Mouse (Mus musculus): ENCODE results near the gene Fam57b. TPM values are rescaled to one million over a fixed set of nuclear protein-coding genes. Genes with fewer than 3 reads are reported as not detected.

Fam57b gene
- polyA plus RNA-seq, 1 experiment from 2014 or later: 0.33 TPM

DNA sequence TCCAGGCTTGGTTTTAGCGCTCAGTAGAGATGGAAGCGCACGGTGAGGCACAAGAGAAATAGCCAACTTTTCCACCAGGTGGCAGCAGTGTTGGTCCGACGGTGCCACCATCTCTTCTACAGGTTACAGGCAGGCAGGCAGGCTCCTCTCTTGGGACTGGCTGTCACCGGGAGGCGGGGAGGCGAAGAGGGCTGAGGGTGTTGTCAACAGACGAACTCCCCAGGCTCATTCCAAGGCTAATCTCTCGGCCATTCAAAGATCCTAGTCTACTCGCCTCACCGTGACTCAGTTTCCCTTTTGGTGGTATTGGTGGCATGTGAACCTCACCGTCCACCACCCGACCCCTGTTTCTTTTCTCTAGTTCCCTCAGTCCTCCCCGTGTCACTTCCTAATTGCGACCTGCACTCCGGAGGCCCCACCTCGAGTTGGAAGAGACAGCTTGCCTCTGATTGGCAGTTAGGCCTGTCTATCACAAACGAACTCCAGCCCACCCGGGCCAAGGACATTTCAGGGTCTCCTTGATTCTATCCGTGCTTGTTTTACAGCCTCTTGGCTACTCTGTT lies 34.6 kb downstream of the Fam57b start:
- under 1% methylated on average over 21 of the region's 21 CpGs for WGBS
- H3K4me2 ChIP-seq: peak overlapping the region; percentile 51
- peak overlapping the region; percentile 23 for H3K4me3 ChIP-seq (replicated peaks)
- no peak overlapping the region for H3K9ac ChIP-seq (replicated peaks)
- ATAC-seq (ENCODE audit: insufficient number of reproducible peaks, insufficient read depth, low FRiP score, low TSS enrichment, low read depth): no peak
- no peaks in the 10 kb centered on the region for H3K36me3 ChIP-seq
- no peaks in the 10 kb centered on the region for H3K9me3 ChIP-seq
- H3K27me3 ChIP-seq: peaks cover 30% of the 10 kb centered on the region
- no peak overlapping the region for H3K27ac ChIP-seq
- H3K4me1 ChIP-seq (replicated peaks): peaks cover 11% of the 10 kb centered on the region

DNA sequence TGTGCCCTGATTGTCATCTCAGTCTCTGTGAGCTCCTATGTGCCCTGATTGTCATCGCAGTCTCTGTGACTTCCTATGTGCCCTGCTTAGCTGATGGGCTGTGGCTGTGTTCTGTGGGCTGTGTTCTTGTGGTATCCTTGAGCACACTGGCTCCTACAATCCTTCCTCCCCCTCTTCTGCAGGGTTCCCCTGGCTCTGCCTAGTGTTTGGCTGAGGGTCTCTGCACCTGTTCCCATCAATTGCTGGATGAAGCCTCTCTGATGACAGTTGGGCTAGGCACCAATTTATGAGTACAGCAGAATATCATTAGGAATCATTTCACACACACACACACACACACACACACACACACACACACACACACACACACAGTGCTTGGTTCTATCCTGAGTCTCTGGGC lies 35.8 kb downstream of the Fam57b start:
- ATAC-seq (ENCODE audit: insufficient number of reproducible peaks, insufficient read depth, low FRiP score, low TSS enrichment, low read depth): no peak
- 95% methylated on average over 1 of the region's 1 CpGs for WGBS
- H3K27ac ChIP-seq: no peak overlapping the region

DNA sequence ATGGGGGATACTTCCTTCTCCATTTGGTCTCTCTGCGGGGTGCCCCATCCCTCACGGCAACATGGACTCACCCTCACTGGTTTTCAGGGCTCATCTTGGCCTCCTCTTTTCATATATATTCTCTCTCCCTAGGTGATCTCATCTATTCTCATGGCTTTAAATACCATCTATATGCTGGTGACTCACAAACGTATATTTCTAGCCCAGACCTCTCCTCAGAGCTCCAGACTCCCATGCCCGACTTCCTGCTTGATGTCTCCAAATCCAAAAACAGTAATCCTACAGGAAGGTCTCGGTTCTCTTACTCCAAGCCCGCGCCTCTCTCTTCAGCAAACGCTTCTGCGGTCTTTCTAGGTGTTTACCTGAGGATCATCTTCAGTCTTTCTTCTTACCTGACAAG lies 45.8 kb downstream of the Fam57b start:
- H3K9me3 ChIP-seq: 0 out of 2 replicates have a peak, but pooled peaks cover 5% of the 10 kb centered on the region
- H3K4me1 ChIP-seq (replicated peaks): peaks cover 7% of the 10 kb centered on the region
- WGBS: 82% methylated on average over 9 of the region's 9 CpGs
- H3K9ac ChIP-seq (replicated peaks): no peak overlapping the region
- H3K27me3 ChIP-seq: peaks cover 18% of the 10 kb centered on the region
- no peak overlapping the region for H3K4me2 ChIP-seq
- H3K4me3 ChIP-seq (replicated peaks): no peak overlapping the region
- no peak overlapping the region for H3K27ac ChIP-seq
- no peaks in the 10 kb centered on the region for H3K36me3 ChIP-seq
- ATAC-seq (ENCODE audit: insufficient number of reproducible peaks, insufficient read depth, low FRiP score, low TSS enrichment, low read depth): no peak

More for the DNA sequence above, 35.8 kb downstream of the Fam57b start:
- no peak overlapping the region for H3K9ac ChIP-seq (replicated peaks)
- H3K9me3 ChIP-seq: no peaks in the 10 kb centered on the region
- no peak overlapping the region for H3K4me3 ChIP-seq (replicated peaks)
- no peaks in the 10 kb centered on the region for H3K36me3 ChIP-seq
- H3K27me3 ChIP-seq: peaks cover 30% of the 10 kb centered on the region
- no peak overlapping the region for H3K4me2 ChIP-seq
- peaks cover 11% of the 10 kb centered on the region for H3K4me1 ChIP-seq (replicated peaks)

DNA sequence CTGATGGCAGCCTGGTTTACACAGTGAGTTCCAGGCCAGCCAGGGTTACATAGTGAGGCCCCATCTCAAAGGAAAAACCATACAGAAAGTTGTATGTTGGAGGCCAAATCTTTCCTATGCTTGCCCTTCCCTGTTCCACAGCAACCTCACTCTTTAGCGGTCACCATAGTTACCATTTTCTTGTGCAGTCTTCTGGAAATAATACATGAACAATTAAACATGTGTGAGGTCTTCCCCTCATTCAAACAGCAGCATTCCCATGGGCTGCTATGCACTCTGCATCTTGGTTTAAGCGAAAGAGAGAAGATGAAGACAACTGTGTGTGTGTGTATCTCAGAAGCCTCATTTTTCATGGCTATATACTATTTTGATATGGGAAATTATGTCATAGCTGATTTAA lies 48.0 kb downstream of the Fam57b start:
- H3K9ac ChIP-seq (replicated peaks): no peak overlapping the region
- no peak overlapping the region for H3K27ac ChIP-seq
- no peak overlapping the region for H3K4me2 ChIP-seq
- peaks cover 40% of the 10 kb centered on the region for H3K27me3 ChIP-seq
- no peaks in the 10 kb centered on the region for H3K36me3 ChIP-seq
- no peak overlapping the region for H3K4me3 ChIP-seq (replicated peaks)
- H3K9me3 ChIP-seq: 0 out of 2 replicates have a peak, but pooled peaks cover 5% of the 10 kb centered on the region
- peaks cover 14% of the 10 kb centered on the region for H3K4me1 ChIP-seq (replicated peaks)
- ATAC-seq (ENCODE audit: insufficient number of reproducible peaks, insufficient read depth, low FRiP score, low TSS enrichment, low read depth): no peak
- 87% methylated on average over 2 of the region's 2 CpGs for WGBS

DNA sequence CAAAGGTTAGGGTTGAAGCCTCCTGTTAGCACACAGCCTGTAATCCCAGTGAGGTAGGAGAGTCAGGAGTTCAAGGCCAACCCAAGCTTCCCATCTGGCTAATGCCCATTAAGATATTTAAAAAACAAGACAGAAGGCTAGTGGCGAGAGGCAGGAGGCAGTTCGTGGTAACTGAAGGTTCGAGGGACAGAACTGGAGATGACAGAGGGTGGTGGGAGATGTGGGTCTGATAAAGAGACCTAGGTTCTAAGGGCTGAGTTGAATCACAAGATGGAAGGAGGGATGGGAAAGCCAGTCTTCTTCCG lies 49.6 kb downstream of the Fam57b start, which contains the start of gene Doc2a:
TSS of gene Doc2a (plus strand) at position 301 of the 305 bp plus-strand sequence.
- 25% methylated on average over 4 of the region's 4 CpGs for WGBS

DNA sequence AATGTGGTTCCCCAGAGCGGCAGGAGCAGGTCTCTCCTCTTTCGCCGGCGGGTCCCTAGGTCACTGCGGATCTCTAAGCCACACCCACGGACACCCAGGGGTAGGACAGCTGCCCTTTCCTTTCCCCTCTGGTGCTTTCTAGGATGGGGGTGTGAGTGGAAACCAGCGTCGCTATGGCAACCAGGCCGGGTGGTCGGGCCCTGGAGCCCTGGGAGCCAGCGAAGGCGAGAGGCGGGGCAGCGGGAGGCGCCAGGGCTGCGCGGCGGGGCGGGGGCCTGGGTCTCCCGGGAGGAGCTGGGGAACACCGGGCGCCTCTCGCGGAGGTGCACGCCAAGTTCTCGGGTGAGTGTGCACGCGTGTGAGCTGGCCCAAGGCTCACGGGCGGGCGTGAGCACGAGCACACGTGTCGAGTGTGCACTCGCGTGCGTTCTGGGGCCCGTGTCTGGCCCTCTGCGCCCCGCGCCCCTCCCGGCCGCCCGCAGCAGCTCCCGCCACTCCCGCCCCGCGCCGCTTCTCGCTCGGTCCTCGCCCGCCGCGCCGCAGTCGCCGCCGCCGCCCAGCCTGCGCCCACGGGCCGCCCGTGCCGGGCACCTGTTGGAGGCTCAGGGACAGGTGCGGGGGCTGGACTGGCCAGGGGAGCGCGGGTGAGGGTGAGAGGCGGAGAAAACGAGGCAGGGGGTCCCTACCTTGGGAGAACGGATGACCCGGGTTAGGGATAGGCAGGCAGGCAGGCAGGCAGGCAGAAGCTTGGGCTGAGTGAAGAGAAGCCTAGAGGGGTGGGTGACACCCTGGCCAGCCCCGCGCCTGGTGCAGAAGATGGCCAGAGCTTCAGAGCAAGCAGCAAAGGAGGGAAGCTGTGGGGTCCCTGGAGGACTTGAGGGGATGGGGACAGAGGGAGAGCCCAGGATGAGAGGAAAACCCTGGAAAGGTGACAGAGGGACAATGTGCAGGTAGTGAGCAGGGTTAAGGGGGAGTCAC lies 50.2 kb downstream of the Fam57b start:
- H3K9ac ChIP-seq (replicated peaks): peak overlapping the region; percentile 55
- no peaks in the 10 kb centered on the region for H3K9me3 ChIP-seq
- H3K27me3 ChIP-seq: peaks cover 48% of the 10 kb centered on the region
- no peak overlapping the region for H3K27ac ChIP-seq
- H3K4me3 ChIP-seq (replicated peaks): peak overlapping the region; percentile 53
- ATAC-seq (ENCODE audit: insufficient number of reproducible peaks, insufficient read depth, low FRiP score, low TSS enrichment, low read depth): no peak
- peaks cover 16% of the 10 kb centered on the region for H3K36me3 ChIP-seq
- peaks cover 14% of the 10 kb centered on the region for H3K4me1 ChIP-seq (replicated peaks)
- H3K4me2 ChIP-seq: peak overlapping the region; percentile 97
- WGBS: under 1% methylated on average over 74 of the region's 74 CpGs

More for the DNA sequence above, 49.6 kb downstream of the Fam57b start, which contains the start of gene Doc2a:
- peaks cover 14% of the 10 kb centered on the region for H3K4me1 ChIP-seq (replicated peaks)
- peaks cover 48% of the 10 kb centered on the region for H3K27me3 ChIP-seq
- no peak for ATAC-seq (ENCODE audit: insufficient number of reproducible peaks, insufficient read depth, low FRiP score, low TSS enrichment, low read depth)
- H3K4me3 ChIP-seq (replicated peaks): peak within 1 kb of the TSS; percentile 53
- H3K9me3 ChIP-seq: no peaks in the 10 kb centered on the region
- H3K9ac ChIP-seq (replicated peaks): peak within 1 kb of the TSS; percentile 55
- H3K4me2 ChIP-seq: peak within 1 kb of the TSS; percentile 97
- H3K36me3 ChIP-seq: peaks cover 9% of the 10 kb centered on the region
- no peak within 1 kb of the TSS for H3K27ac ChIP-seq

DNA sequence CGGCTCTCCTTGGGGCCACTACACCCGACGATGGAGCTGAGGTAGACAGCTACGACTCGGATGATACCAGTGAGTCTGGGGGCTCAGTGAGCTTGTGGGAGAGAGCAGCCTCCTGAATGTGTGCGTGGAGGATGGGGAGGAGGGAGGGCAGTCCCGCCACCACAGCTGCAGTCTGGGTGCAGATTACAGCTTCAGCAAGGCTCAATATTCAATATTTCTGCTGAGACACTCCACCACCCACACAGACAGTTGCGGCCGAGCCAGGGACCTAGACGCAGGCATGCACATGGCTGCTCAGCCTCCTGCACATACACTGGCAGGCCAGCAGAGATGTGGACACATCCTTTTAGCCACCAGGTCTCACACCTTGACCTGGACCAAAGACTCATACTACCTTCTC lies 51.3 kb downstream of the Fam57b start:
- H3K27ac ChIP-seq: no peak overlapping the region
- H3K9ac ChIP-seq (replicated peaks): peak overlapping the region; percentile 42
- H3K9me3 ChIP-seq: no peaks in the 10 kb centered on the region
- peaks cover 27% of the 10 kb centered on the region for H3K36me3 ChIP-seq
- H3K4me3 ChIP-seq (replicated peaks): peak overlapping the region; percentile 53
- no peak for ATAC-seq (ENCODE audit: insufficient number of reproducible peaks, insufficient read depth, low FRiP score, low TSS enrichment, low read depth)
- peaks cover 48% of the 10 kb centered on the region for H3K27me3 ChIP-seq
- peak overlapping the region; percentile 97 for H3K4me2 ChIP-seq
- H3K4me1 ChIP-seq (replicated peaks): peaks cover 14% of the 10 kb centered on the region
- 24% methylated on average over 10 of the region's 10 CpGs for WGBS

DNA sequence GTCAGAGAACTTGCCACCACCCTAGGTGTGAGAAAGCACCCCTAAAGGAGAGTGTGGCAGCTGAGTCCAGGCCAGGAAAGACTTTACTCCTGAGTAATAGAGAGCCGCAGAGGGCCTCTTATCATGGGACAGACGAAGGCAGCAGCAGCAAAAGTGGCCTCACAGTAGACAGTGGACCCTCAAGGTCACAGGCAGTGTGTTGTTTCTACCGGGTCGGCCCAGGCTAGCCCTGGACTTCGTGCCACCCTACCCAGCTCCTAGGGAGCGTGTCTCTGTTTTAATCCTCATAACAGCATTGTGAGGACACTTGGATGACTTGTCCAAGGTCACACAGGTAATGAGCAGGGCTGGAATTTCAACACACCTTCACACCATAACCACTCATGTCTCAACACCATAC lies 52.7 kb downstream of the Fam57b start:
- no peak for ATAC-seq (ENCODE audit: insufficient number of reproducible peaks, insufficient read depth, low FRiP score, low TSS enrichment, low read depth)
- no peak overlapping the region for H3K4me2 ChIP-seq
- no peaks in the 10 kb centered on the region for H3K9me3 ChIP-seq
- no peak overlapping the region for H3K27ac ChIP-seq
- H3K4me1 ChIP-seq (replicated peaks): peaks cover 14% of the 10 kb centered on the region
- peaks cover 40% of the 10 kb centered on the region for H3K36me3 ChIP-seq
- peaks cover 48% of the 10 kb centered on the region for H3K27me3 ChIP-seq
- H3K9ac ChIP-seq (replicated peaks): no peak overlapping the region
- 88% methylated on average over 6 of the region's 6 CpGs for WGBS
- no peak overlapping the region for H3K4me3 ChIP-seq (replicated peaks)

DNA sequence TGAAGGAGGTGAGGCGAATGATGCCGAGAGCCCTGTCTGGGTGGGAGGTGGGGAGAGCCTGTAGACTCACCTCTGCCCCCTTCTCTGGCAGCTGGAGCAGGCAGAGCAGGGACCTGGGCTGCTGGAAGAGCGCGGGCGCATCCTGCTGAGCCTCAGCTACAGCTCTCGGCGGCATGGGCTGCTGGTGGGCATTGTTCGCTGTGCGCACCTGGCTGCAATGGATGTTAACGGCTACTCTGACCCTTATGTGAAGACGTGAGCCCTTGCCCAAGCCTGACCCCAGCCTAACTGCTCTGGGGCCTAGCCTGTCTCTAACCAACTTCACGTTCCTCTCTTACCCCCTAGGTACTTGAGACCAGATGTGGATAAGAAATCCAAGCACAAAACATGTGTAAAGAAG lies 53.7 kb downstream of the Fam57b start:
- ATAC-seq (ENCODE audit: insufficient number of reproducible peaks, insufficient read depth, low FRiP score, low TSS enrichment, low read depth): no peak
- H3K36me3 ChIP-seq: peaks cover 51% of the 10 kb centered on the region
- H3K9ac ChIP-seq (replicated peaks): no peak overlapping the region
- no peak overlapping the region for H3K4me2 ChIP-seq
- peaks cover 14% of the 10 kb centered on the region for H3K4me1 ChIP-seq (replicated peaks)
- no peaks in the 10 kb centered on the region for H3K9me3 ChIP-seq
- WGBS: 40% methylated on average over 12 of the region's 12 CpGs
- peaks cover 48% of the 10 kb centered on the region for H3K27me3 ChIP-seq
- no peak overlapping the region for H3K4me3 ChIP-seq (replicated peaks)
- no peak overlapping the region for H3K27ac ChIP-seq

DNA sequence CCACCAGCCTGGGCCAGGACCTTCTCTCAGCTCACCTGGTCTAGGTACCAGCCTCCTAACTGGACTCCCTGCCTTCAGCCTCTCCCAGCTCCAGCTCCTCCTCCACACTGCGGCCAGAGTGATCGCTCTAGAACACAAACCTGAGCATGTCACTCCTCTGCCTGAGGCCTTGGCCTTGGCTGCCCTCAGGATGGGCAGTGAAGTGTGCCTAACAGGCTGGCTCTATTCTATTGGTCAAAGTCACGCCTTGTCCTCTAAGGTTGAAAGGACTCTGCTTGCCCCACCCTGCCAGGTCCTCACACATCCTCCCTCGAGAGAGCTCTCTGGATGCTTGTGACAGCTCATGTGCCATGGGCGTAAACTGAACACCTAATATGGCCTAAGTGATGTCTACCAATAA lies 56.0 kb downstream of the Fam57b start:
- peaks cover 28% of the 10 kb centered on the region for H3K27me3 ChIP-seq
- H3K4me3 ChIP-seq (replicated peaks): no peak overlapping the region
- no peak overlapping the region for H3K27ac ChIP-seq
- peaks cover 5% of the 10 kb centered on the region for H3K4me1 ChIP-seq (replicated peaks)
- H3K9me3 ChIP-seq: no peaks in the 10 kb centered on the region
- peaks cover 73% of the 10 kb centered on the region for H3K36me3 ChIP-seq
- H3K9ac ChIP-seq (replicated peaks): no peak overlapping the region
- WGBS: 85% methylated on average over 5 of the region's 5 CpGs
- no peak overlapping the region for H3K4me2 ChIP-seq
- ATAC-seq (ENCODE audit: insufficient number of reproducible peaks, insufficient read depth, low FRiP score, low TSS enrichment, low read depth): no peak

DNA sequence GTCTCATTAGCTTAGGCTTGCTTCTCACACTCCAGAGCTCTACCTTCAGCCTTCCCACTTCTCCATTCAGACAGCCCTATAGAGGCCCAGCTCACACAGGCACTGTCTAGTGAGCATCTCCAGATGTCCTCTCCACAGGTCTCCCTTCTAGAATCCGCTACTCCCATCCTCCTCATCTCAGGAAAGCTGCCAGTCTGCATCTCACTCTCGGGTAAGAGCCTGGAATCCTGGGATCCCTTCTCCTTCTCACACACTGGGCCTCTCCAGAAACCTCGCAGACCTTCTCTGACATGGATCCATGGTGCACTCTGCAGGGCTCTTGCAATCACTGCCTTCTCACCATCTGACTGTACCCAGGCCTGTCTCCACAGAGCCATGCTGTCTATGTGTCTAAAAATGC lies 58.2 kb downstream of the Fam57b start:
- H3K4me3 ChIP-seq (replicated peaks): no peak overlapping the region
- no peak for ATAC-seq (ENCODE audit: insufficient number of reproducible peaks, insufficient read depth, low FRiP score, low TSS enrichment, low read depth)
- no peak overlapping the region for H3K27ac ChIP-seq
- H3K27me3 ChIP-seq: peaks cover 6% of the 10 kb centered on the region; the same call in 1 of the 2 replicates
- peaks cover 2% of the 10 kb centered on the region; the same call in 1 of the 2 replicates for H3K4me1 ChIP-seq (replicated peaks)
- H3K9me3 ChIP-seq: no peaks in the 10 kb centered on the region
- peaks cover 95% of the 10 kb centered on the region for H3K36me3 ChIP-seq
- WGBS: 83% methylated on average over 3 of the region's 3 CpGs
- H3K4me2 ChIP-seq: no peak overlapping the region
- H3K9ac ChIP-seq (replicated peaks): no peak overlapping the region
